Mouse (Mus musculus) forebrain, embryonic 16.5 days (tissue): ENCODE results near the gene Zfp607a. TPM values are rescaled to one million over a fixed set of nuclear protein-coding genes. Genes with fewer than 3 reads are reported as not detected.

ENCODE experiments used
- ATAC-seq: fragments of 200-750 bp; cut with Nextera tagmentation; 2 replicates; pipeline ENCODE4 v1.8.0; 2017; ENCODE audit warnings: mild to moderate bottlenecking, moderate library complexity
- H3K27ac ChIP-seq: fragments of 300-500 bp; sonication (generic); 2 replicates; pipeline ENCODE4 v1.5.1; 2014; ENCODE audit warnings: low read length, control low read depth
- H3K27me3 ChIP-seq: fragments of 300-500 bp; sonication (generic); replicated peaks from 2 replicates; pipeline ENCODE4 v1.6.1; 2014; ENCODE audit warnings: low read length; ENCODE audit not compliant: control insufficient read depth, insufficient read depth
- H3K36me3 ChIP-seq: fragments of 300-500 bp; sonication (generic); 2 replicates; pipeline ENCODE4 v1.6.1; 2014; ENCODE audit not compliant: control insufficient read depth, insufficient read depth
- H3K4me1 ChIP-seq: fragments of 300-500 bp; sonication (generic); replicated peaks from 2 replicates; pipeline ENCODE4 v1.6.1; 2014; ENCODE audit warnings: low read length; ENCODE audit not compliant: control insufficient read depth, insufficient read depth
- H3K4me2 ChIP-seq: fragments of 300-500 bp; sonication (generic); 2 replicates; pipeline ENCODE4 v1.6.1; 2014; ENCODE audit warnings: mild to moderate bottlenecking, low read length, control low read depth
- H3K4me3 ChIP-seq: fragments of 300-500 bp; sonication (generic); replicated peaks from 2 replicates; pipeline ENCODE4 v1.5.1; 2014; ENCODE audit warnings: mild to moderate bottlenecking, low read length, control low read depth
- H3K9ac ChIP-seq: fragments of 300-500 bp; sonication (generic); replicated peaks from 2 replicates; pipeline ENCODE4 v1.6.1; 2014; ENCODE audit warnings: low read depth, low read length, control low read depth
- H3K9me3 ChIP-seq: fragments of 300-500 bp; sonication (generic); 2 replicates; pipeline ENCODE4 v1.6.1; 2016; ENCODE audit warnings: low read length; ENCODE audit not compliant: control insufficient read depth
- WGBS: fragments of 180-500 bp; shearing (Covaris S2); extraction: QIAGEN DNeasy Blood & Tissue Kit; methylation state at CpG from one replicate; pipeline ENCODE4 v1.1.7; 2014; 5-methylcytosine and 5-hydroxymethylcytosine counted together
- polyA plus RNA-seq: library from polyadenylated mRNA; unstranded; fragments of >200 nt; fragmentation: Nextera tagmentation; extraction: Ambion mirVana; gene quantifications from 2 replicates; pipeline ENCODE4 v1.2.1, GENCODE M21; 2015

Gene Zfp607a
- 1.9 and 2.1 TPM in 2 replicates for polyA plus RNA-seq

DNA sequence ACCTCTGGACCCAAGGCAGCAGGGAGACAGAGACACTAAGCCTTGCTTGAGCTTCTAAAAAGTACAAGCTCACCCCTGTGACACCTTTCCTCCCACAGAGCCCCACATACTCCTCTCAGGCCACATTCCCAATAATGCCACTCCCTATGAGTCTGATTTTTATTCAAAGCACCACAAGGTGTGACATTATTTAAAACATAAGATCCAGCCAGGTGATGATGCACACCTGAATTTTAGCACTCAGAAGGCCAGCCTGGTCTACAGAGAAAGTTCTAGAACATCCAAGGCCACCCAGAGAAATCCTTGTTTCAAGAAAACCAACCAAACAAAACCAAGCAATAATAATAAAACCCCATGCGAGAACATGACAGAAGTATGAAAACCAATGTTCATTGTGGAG is at the start of gene Zfp607a:
Zfp607a (plus strand) TSS at position 301 of the 400 bp plus-strand sequence.
- Histone ChIP-seq H3K9me3 (no peaks in the 10 kb centered on the region), H3K4me3 (no peak within 1 kb of the TSS), H3K4me1 (peaks cover 9% of the 10 kb centered on the region), H3K27ac (no peak within 1 kb of the TSS), H3K4me2 (no peak within 1 kb of the TSS), H3K36me3 (peaks cover 8% of the 10 kb centered on the region), H3K9ac (no peak within 1 kb of the TSS), H3K27me3 (no peaks in the 10 kb centered on the region)
- ATAC-seq, result no peak
- 94% methylated on average over 1 of the region's 1 CpGs for WGBS

DNA sequence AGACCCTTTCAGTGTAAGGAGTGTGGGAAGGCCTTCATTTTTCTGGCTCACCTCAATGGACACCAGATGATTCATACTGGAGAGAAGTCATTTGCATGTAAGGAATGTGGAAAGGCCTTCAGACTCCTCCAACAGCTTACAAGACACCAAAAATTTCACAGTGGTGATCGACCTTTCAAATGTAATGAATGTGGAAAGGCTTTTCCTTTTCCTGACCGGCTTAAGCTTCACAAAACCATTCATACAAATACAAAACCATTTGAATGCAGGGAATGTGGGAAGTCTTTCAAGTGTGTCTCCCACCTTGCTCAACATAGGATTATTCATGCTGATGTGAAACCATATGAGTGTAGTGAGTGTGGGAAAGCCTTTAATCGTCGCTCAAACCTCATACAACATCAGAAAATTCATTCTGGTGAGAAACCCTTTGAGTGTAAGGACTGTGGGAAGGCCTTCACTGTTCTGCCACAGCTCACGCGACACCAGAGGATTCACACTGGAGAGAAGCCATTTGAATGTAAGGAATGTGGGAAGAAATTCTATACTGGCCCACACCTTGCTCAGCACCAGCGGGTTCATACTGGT is 38.7 kb upstream of the Zfp607a start:
- no peak overlapping the region for H3K9ac ChIP-seq
- ATAC-seq, result no peak
- H3K27ac ChIP-seq, result no peak overlapping the region
- no peaks in the 10 kb centered on the region for H3K27me3 ChIP-seq
- 85% methylated on average over 7 of the region's 7 CpGs for WGBS
- H3K9me3 ChIP-seq, result no peaks in the 10 kb centered on the region
- H3K36me3 ChIP-seq, result peaks cover 18% of the 10 kb centered on the region
- no peaks in the 10 kb centered on the region for H3K4me1 ChIP-seq
- H3K4me2 ChIP-seq, result no peak overlapping the region
- no peak overlapping the region for H3K4me3 ChIP-seq

DNA sequence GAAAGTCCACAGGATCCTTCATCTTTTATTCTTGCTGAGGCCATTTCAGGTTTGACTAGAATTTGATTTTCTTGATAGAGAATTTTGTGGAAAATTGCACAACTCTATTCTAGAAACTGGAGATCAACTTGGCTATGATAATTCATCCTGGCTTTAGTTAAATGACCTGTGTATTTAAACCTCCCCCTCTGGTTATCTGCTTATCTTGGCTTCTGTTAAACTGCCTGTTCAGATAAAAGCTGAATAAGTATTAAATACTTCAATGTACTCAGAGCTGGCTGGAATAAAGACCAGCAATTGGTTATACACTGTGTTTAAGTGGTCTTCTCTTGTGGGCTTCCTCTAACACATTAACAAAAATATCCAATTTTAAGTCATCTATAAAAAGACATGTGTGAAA is 34.7 kb upstream of the Zfp607a start:
- peaks cover 18% of the 10 kb centered on the region for H3K36me3 ChIP-seq
- no peak overlapping the region for H3K9ac ChIP-seq
- ATAC-seq, result no peak

DNA sequence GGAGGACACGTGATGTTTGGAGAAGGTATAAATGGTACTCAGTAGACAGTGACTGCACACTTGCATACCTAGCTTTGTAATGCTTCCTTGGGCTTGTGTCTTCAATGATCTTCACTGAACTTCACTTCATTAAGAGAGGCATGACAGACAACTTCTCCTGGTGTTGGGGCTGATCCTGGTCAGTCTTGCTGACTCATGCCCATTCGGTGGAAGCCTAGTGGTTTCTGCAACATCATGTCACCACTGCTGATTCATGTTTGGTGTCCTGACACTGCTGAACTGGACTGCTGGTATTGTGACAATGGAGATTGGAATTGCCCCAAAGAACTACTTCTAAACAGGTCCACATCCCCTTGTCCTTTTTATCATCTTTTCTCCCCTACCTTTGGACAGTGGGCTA is 23.2 kb upstream of the Zfp607a start:
- no peaks in the 10 kb centered on the region; the same call in 1 of the 2 replicates for H3K27me3 ChIP-seq
- peaks cover 5% of the 10 kb centered on the region for H3K4me1 ChIP-seq
- H3K36me3 ChIP-seq, result no peaks in the 10 kb centered on the region
- no peak overlapping the region for H3K27ac ChIP-seq
- no peaks in the 10 kb centered on the region for H3K9me3 ChIP-seq
- WGBS, result 84% methylated on average over 2 of the region's 2 CpGs
- H3K4me2 ChIP-seq, result no peak overlapping the region
- no peak for ATAC-seq
- H3K9ac ChIP-seq, result no peak overlapping the region
- no peak overlapping the region for H3K4me3 ChIP-seq

More for the DNA sequence above, 34.7 kb upstream of the Zfp607a start:
- Histone ChIP-seq H3K4me1 (no peaks in the 10 kb centered on the region), H3K4me2 (no peak overlapping the region), H3K4me3 (no peak overlapping the region), H3K27me3 (no peaks in the 10 kb centered on the region), H3K9me3 (peaks cover 9% of the 10 kb centered on the region), H3K27ac (no peak overlapping the region)

DNA sequence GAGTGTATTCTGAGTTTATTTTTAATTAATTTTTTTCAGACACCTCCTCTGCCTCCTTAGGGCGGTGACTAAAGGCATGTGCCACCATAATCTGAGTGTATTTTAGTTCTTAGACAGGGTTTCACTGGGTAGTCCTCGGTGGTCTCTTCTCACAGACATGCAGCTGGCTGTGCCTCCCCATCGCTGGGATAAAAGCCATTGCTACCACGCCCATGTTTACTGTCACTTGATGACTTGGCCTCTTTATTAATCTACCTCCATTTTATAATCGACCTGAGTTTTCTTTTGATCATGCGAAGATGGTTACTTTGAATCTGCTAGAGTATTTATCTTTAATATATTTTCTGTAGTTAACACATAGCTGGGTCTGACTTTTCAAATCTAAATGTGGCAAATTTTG is 19.4 kb upstream of the Zfp607a start:
- Histone ChIP-seq H3K4me2 (peak overlapping the region; percentile 75), H3K4me3 (peak overlapping the region; percentile 62), H3K9me3 (no peaks in the 10 kb centered on the region), H3K27me3 (no peaks in the 10 kb centered on the region; the same call in 1 of the 2 replicates), H3K4me1 (peaks cover 10% of the 10 kb centered on the region), H3K36me3 (no peaks in the 10 kb centered on the region), H3K27ac (peak overlapping the region; percentile 92), H3K9ac (peak overlapping the region; percentile 74)
- WGBS, result 28% methylated on average over 6 of the region's 6 CpGs
- peak; percentile 45 for ATAC-seq

DNA sequence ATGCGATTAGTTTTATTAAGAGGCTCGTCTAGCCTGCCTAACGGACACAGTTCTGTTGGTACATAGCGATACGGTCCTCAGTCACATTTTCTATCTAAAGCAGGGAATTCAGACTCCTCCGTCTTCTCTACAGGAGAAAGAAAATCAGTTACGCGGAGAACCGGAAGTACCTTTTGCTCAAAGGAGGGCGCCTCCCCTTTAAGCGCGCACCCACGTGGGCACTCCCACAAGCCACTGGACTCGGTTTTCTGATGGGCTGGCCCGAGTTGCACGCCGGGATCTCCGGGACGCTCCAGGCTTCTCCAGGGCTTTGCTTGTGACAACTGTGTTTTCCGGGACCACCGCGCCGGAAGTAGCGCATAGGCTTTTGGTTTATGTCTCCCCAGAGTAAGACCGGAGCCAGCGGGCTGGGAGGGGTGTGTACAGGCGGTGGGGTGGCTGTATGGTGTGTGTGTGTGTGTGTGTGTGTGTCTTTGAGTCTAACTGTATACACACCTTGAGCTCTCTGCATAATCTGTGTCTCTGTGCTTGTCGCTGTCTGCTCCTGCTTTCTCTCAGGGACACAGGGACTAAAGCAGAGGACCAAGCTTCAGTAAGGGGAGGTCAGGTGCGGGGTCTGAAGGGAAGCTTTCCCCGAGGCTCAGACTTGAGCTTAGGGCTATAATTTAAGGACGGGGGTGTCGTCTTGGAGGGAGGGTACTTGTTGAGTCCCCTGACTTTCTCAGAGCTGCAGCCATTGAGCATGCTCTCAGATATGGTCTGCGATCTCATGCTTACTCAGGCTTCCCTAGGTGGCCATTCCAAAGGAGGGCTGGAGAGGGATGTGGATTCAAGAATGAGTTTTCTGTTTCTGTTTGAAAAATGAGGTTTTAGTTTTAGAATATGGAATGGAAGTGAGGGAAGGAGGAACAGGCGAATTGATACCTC is 18.7 kb upstream of the Zfp607a start, which contains the start of gene Zfp59:
Zfp59 (plus strand) TSS at position 285 of the 927 bp plus-strand sequence.
- ATAC-seq, result peak; percentile 99
- H3K9me3 ChIP-seq, result no peaks in the 10 kb centered on the region
- no peaks in the 10 kb centered on the region; the same call in 1 of the 2 replicates for H3K27me3 ChIP-seq
- H3K9ac ChIP-seq, result peak within 1 kb of the TSS; percentile 74
- no peaks in the 10 kb centered on the region for H3K36me3 ChIP-seq
- WGBS, result 2% methylated on average over 34 of the region's 34 CpGs
- peak within 1 kb of the TSS; percentile 92 for H3K27ac ChIP-seq
- peaks cover 10% of the 10 kb centered on the region for H3K4me1 ChIP-seq
- peak within 1 kb of the TSS; percentile 62 for H3K4me3 ChIP-seq
- H3K4me2 ChIP-seq, result peak within 1 kb of the TSS; percentile 75

DNA sequence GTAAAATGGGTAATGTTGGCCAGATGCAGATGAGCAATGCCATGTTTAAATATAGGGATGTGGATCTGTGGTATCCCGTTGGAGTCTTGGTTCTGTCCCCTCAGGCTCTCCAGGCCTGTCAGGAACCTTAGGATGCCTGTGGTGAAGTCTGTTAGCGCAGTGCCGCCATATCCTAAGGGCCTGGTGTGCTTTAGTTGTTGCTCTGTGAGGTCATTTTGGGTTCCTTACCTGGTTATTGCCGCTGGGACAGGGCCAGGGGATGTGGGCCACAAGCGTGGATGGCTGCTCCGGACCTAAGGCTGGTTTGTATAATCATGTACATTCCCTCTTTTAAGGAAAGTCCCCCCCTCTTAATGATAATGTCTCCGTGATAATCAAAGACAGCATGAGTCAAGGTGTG is 17.7 kb upstream of the Zfp607a start:
- Histone ChIP-seq H3K36me3 (no peaks in the 10 kb centered on the region), H3K27ac (no peak overlapping the region), H3K9ac (no peak overlapping the region), H3K4me1 (peaks cover 10% of the 10 kb centered on the region), H3K9me3 (no peaks in the 10 kb centered on the region), H3K4me3 (no peak overlapping the region), H3K27me3 (no peaks in the 10 kb centered on the region; the same call in 1 of the 2 replicates), H3K4me2 (no peak overlapping the region)
- WGBS, result 95% methylated on average over 7 of the region's 7 CpGs
- ATAC-seq, result no peak

DNA sequence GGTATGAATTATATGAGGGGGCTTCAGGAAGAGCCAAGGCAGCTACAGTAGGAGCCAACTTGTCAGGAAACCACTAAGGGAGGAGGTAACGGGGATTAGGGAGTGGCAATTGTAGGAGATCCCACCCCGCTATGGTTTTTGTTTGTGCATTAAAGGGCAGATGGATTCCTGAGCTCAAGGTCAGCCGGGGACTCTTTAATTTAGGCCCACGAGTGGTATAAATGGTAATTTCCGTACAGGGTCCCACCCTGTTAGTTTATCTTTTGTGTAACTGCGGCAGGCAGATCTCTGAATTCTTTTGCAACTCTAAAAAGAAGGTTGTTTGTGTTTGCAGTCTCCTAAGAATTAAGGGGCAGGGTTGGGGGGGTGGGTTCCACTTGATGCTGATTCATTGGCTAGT is 17.2 kb upstream of the Zfp607a start:
- H3K4me3 ChIP-seq, result no peak overlapping the region
- no peak overlapping the region for H3K27ac ChIP-seq
- no peak overlapping the region for H3K9ac ChIP-seq
- no peaks in the 10 kb centered on the region; the same call in 1 of the 2 replicates for H3K27me3 ChIP-seq
- H3K4me1 ChIP-seq, result peaks cover 10% of the 10 kb centered on the region
- 81% methylated on average over 6 of the region's 6 CpGs for whole genome bisulfite sequencing
- no peaks in the 10 kb centered on the region for H3K9me3 ChIP-seq
- H3K4me2 ChIP-seq, result no peak overlapping the region
- H3K36me3 ChIP-seq, result peaks cover 3% of the 10 kb centered on the region; the same call in 1 of the 2 replicates
- no peak for ATAC-seq
